Mouse (Mus musculus) kidney, postnatal 4 days (tissue): ENCODE results near the gene Atp1b1.

Source experiments
- DNase-seq, 2 experiments: peaks; one replicate each; pipeline ENCODE4 v3.0.0; 2021; ENCODE audit warnings: mixed read lengths in 2 of 2

The Atp1b1 gene

GRCm38 (mm10) chr1:164460921-164461697 is 3.0 kb upstream of the Atp1b1 start:
- DNase-seq, result peak; percentile 56 to 76

DNA sequence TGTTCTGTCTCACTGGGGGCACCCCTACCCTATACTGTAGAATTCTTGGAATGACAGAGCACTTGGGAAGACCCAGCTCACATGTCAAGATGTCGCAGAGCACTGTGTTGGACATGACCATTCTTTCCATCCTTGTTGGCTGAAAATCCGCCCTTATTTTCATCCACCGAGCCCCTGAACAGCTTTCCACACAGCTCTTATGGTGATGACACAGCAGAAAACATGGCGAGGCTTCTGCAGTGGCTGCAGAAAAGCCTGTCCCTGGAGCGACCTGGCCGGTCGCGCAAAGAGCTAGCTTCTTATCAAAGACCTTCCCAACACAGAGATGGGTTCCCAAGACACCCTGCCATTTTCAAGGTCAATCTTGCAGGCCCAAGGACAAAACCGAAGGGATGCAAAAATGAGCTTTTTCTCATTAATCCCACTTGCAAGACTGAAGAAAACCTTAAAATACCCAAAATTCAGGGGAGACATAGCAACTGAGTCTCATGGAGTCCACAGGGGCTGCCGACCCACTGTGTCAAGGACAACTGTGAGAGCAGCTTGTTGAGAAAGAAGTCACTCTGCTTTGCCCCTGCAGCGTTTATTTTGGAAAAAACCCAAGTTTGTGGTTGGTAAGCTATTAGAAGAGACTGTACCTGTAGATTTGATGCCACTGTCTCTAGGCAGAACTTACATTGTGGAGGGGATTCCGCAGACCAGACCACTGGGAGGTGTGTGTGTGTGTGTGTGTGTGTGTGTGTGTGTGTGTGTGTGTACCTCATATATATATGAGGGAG is 1.2 kb upstream of the Atp1b1 start:
- DNase-seq, result no peak

DNA sequence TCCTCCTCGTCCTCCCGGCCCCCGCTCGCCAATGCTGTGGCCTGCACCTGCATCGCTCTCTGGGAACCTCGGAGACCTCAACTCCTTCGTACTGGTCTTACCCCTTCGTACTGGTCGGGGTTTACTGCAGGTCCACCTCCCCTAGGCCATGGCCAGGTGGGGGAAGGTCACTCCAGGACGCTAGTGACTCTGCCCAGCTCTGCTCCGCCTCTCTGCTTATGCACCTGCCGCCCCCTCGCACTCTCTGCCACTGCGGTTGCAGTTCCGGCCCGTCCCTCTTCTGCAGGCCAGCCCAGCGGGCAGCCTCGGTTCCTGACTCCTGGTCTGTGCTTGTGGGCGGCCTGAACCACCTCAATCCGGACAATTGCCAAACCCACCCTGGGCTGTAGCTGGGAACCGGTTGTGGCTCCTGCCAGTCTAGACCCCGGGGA is 481 bp upstream of the Atp1b1 start:
- DNase-seq, result peak; percentile 79 to 90

- DNase-seq, result peak; percentile 73 to 83
Observed at GRCm38 (mm10) chr1:164457531-164458244, 467 bp downstream of the Atp1b1 start.

DNA sequence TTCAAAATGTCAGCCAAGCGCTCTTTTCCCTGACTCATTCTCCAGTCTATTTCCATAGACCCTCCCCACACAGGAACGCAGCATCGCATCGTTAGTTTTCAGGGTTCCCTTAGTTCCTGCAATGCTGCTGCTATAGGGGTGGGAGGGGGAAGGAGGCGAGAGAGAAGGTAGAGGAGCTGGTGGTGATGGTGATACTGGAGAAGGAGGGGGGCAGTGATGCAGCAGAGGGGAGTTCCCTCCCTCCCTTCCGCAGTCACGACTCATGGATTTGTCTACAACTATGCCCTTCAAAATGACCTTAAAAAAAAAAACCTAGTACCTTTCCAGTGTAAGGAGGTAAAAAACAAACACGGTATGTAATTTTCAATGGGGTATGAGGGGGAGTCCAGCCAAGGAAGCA is 1.4 kb downstream of the Atp1b1 start:
- DNase-seq, result no peak

DNA sequence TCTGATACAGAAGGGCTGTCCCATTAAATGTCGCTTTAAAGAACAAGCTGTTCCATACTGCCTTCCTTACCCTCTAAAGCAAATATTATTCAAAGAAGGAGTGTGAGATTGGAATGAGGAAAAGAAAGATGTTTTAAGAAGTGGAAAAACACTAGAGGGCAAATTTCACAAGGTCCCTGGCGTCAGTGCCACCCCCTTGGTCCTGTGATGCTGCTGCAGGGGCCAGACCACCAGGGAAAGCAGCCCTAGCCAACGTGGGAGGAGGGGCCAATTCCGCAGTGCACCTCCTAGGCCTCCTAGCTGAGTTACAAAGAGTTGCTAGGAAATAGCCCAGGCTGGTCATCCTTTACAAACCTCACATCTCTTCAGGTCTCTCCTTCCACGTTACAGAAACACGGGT is 2.1 kb downstream of the Atp1b1 start:
- DNase-seq, result peak; percentile 39 to 58

DNA sequence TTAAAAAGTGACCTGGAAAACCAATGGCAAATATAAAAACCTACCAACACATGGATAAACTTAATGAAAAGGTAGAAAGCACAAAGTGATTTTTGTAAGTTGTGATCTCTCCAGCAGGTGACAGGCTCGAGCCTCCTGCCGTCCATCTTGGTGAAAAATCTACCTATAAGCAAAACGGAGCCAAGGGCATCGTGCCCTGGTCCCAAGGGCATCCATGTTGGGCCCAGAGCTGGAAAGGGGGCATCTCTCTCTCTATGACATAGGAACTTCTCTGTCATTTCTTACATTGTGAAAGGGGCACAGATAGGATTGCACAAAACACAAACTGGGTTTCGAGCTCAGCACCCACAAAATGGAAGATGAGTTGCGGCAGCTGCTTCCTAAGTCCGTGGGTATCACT is 2.5 kb downstream of the Atp1b1 start:
- peak; percentile 32 to 57 for DNase-seq

- DNase-seq, result peak; percentile 58 to 65
Observed at GRCm38 (mm10) chr1:164454747-164455400, 3.3 kb downstream of the Atp1b1 start.

DNA sequence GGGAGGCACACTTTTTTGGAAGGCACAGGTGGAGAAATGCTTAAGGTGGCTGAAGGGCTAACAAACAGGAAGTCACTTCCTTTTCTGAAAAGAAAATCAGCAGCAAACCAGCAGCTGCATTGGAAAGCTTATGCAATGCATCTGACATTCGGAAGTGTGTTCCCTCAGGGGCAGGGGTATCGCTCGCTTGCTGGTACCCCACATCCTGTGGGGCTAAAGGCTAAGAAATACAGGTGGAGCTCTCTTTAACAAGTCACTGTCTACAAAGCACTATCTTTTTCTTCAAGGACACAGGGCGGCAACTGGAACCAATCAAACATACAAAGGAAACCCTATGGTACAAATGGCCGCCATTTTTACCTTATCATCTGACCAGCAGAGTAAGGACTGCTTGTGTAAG is 4.4 kb downstream of the Atp1b1 start:
- no peak for DNase-seq

DNA sequence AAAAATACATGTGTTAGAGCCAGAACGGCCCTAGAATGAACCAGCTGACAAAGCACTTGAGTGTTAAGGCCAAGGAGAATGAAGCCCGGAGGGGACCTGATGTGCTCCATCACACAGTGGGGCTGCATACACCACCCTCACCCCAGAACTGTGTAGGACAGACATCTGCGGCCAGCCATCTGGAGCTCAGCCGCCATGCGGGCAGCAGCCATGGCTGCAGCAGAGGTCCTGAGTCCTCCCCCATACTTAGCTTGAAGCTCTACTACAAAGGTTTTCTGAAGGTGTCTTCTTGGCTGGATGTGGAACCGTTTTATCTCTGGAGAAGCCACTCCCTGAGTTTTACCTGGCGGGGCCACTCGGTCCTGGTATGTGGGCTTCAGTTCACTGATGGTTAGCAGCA is 5.0 kb downstream of the Atp1b1 start:
- no peak for DNase-seq

- DNase-seq, result no peak
Observed at GRCm38 (mm10) chr1:164452580-164452979, 5.6 kb downstream of the Atp1b1 start.

- no peak for DNase-seq
Observed at GRCm38 (mm10) chr1:164451346-164451745, 6.8 kb downstream of the Atp1b1 start.

- no peak for DNase-seq
Observed at GRCm38 (mm10) chr1:164450644-164451043, 7.5 kb downstream of the Atp1b1 start.

DNA sequence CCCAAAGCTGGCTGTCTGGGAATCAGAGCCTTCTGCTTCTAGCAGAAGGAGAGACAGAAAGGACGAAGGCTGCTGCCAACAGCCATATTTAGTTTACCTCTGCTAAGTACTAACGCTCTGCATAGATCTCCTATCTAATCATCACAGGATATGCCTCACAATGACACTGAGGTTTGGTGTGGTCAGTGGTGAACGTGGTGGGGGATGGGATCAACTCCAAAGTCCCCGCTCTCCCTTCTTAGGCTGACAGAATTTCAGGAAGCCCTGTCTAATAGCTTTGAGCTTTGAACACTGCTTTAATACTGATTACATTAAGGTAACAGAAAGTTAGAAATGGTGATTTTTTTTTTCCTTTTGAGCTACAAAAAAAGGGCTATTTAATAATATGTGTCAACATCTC is 7.9 kb downstream of the Atp1b1 start:
- DNase-seq, result no peak

GRCm38 (mm10) chr1:164449626-164450025 is 8.5 kb downstream of the Atp1b1 start:
- DNase-seq, result no peak

DNA sequence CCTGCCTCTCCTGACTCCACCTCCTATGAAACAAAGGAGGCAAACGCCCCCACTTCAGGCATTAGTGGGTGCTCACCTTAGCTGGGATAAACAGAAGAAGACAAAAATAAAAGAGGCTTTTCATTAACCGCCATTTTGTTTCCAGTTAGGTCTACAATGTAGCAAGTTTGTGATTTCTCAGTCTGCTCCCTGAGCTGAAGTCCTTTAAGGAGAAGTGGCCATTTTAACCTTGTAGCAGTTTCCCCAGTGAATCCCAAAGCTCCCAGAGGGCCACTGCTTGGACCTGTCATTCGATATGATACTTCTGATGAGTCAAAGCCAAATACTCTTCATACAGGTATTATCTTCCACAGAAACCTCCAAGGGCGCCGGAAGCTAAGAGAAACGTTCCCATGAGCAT is 10.6 kb downstream of the Atp1b1 start:
- no peak for DNase-seq

GRCm38 (mm10) chr1:164446535-164446934 is 11.6 kb downstream of the Atp1b1 start:
- no peak for DNase-seq

DNA sequence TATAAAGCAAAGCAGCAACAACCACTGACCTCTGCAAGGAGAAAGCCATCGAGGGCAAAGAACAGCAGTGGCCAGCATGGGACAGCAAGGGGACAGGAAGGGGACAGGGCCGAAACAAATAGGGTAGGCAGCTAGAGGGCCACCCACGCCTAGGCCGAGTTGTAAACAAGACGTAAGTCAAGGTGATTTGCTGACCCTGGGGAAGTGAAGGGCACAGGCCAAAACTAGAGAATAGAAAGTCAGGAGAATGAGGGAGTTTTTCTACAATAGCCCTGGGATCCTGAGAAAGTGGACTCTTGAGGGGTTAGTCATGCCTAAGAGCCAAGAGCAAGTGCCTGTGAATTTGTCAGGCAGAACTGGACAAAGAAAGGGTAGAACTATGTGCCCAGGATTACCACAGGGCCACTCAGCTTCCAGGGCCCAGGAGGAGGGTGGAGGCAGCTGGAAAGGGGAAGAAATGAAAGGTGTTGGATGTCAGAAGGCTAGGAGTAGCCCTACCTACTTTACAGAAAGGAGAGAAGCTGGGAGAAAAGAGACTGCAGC is 12.5 kb downstream of the Atp1b1 start:
- DNase-seq, result no peak

GRCm38 (mm10) chr1:164441408-164441974 is 16.7 kb downstream of the Atp1b1 start:
- no peak for DNase-seq

- no peak for DNase-seq
Observed at GRCm38 (mm10) chr1:164440708-164441407, 17.3 kb downstream of the Atp1b1 start.

GRCm38 (mm10) chr1:164440230-164440629 is 17.9 kb downstream of the Atp1b1 start:
- DNase-seq, result no peak

DNA sequence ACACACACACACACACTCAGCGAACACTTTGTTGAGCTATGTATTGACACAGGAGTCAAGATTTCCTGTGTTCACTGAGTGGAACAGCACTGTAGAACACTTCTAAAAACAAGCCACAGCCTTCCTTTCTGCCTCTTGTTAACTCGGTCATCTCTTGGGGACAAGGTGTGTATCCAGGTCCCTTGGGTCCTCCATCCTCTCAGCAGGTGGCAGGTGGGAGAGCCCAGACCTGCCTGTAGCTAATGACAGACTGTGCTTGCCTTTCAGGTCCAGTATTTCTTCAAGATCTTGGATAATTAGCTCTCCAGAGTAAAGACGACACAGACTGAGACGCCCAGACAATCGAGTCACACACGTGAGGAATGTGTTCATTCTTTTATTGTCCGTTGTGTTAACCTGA is 21.4 kb downstream of the Atp1b1 start:
- no peak for DNase-seq
